Mouse (Mus musculus) kidney, postnatal 0 days (tissue): ENCODE measurements at regions not wholly inside any gene's neighbourhood (a gene's known extent, or its start where the extent isn't known, plus 50 kb on each side); places are given as distances from the start of the nearest gene placed in this dataset.
"Not testable (repeated sequence)": the region's sequence is repeated elsewhere in the genome, so short reads cannot be mapped to it uniquely, and the experiment has no call there.

Experiments used
- ATAC-seq: fragments of 200-750 bp; cut with Nextera tagmentation; replicated peaks from 2 replicates; pipeline ENCODE4 v1.8.0; 2017; ENCODE audit warnings: low read depth, moderate number of reproducible peaks, moderate TSS enrichment, moderate library complexity; ENCODE audit not compliant: low FRiP score
- DNase-seq: peaks from one replicate; pipeline ENCODE4 v3.0.0-alpha.2; 2016; ENCODE audit warnings: low spot score
- H3K27ac ChIP-seq: fragments of 300-500 bp; sonication (generic); 2 replicates; pipeline ENCODE4 v1.5.1; 2014; ENCODE audit warnings: mild to moderate bottlenecking
- H3K27me3 ChIP-seq: fragments of 300-500 bp; sonication (generic); 2 replicates; pipeline ENCODE4 v1.6.1; 2014; ENCODE audit warnings: low read length, mixed read lengths; ENCODE audit not compliant: insufficient read depth
- H3K36me3 ChIP-seq: fragments of 300-500 bp; sonication (generic); 2 replicates; pipeline ENCODE4 v1.6.1; 2014; ENCODE audit warnings: low read length, mixed read lengths; ENCODE audit not compliant: insufficient read depth
- H3K4me1 ChIP-seq: fragments of 300-500 bp; sonication (generic); replicated peaks from 2 replicates; pipeline ENCODE4 v1.6.1; 2014; ENCODE audit warnings: antibody characterized with exemption, low read length, mixed read lengths; ENCODE audit not compliant: insufficient read depth
- H3K4me2 ChIP-seq: fragments of 300-500 bp; sonication (generic); 2 replicates; pipeline ENCODE4 v1.6.1; 2014; ENCODE audit warnings: mild to moderate bottlenecking, low read length, moderate library complexity, mixed read lengths
- H3K4me3 ChIP-seq: fragments of 300-500 bp; sonication (generic); replicated peaks from 2 replicates; pipeline ENCODE4 v1.5.1; 2014; ENCODE audit warnings: low read depth, low read length
- H3K9ac ChIP-seq: fragments of 300-500 bp; sonication (generic); 2 replicates; pipeline ENCODE4 v1.6.1; 2014; ENCODE audit warnings: low read depth, low read length
- H3K9me3 ChIP-seq: fragments of 300-500 bp; sonication (generic); replicated peaks from 2 replicates; pipeline ENCODE4 v1.6.1; 2016; ENCODE audit warnings: low read length, inconsistent platforms, mixed read lengths
- CTCF ChIP-seq: IDR thresholded peaks from 2 replicates; pipeline ENCODE4 v1.5.1; 2016; ENCODE audit warnings: antibody characterized with exemption, low read depth, mild to moderate bottlenecking, moderate library complexity
- WGBS: fragments of 180-500 bp; shearing (Covaris S2); extraction: QIAGEN DNeasy Blood & Tissue Kit; methylation state at CpG from one replicate; pipeline ENCODE4 v1.1.7; 2014; 5-methylcytosine and 5-hydroxymethylcytosine counted together

DNA sequence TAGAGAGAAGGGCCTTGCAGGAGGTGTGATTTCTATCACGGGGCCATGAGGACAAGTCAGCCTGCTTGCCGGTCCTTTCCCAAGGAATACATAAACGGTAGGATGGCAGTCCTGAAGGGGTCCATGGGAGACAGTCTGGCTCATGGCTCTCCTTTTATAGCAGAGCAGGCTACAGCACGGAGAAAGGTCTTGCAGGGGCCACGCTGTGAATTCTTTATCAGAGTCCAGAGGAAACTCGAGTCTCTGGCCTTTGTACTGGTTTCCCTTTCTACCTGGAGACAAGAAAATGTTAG is 1984.0 kb downstream of the 4930444P10Rik start:
- Histone ChIP-seq H3K27ac (no peak overlapping the region), H3K4me3 (no peak overlapping the region), H3K27me3 (no peaks in the 10 kb centered on the region), H3K4me1 (no peaks in the 10 kb centered on the region), H3K9ac (no peak overlapping the region), H3K9me3 (no peaks in the 10 kb centered on the region), H3K4me2 (no peak overlapping the region), H3K36me3 (no peaks in the 10 kb centered on the region)
- ATAC-seq (no peak), DNase-seq (peak; percentile 2)
- WGBS = 8% methylated on average over 6 of the region's 6 CpGs
- no peak for TF ChIP-seq CTCF

- ATAC-seq = no peak
- 58% methylated on average over 7 of the region's 7 CpGs for WGBS
Measured at GRCm38 (mm10) chr1:14108450-14109189, 1984.5 kb downstream of the 4930444P10Rik start.

GRCm38 (mm10) chr1:14105521-14105920 is 1987.6 kb downstream of the 4930444P10Rik start:
- H3K27ac ChIP-seq, H3K9ac ChIP-seq, H3K4me3 ChIP-seq, H3K36me3 ChIP-seq, DNase-seq, H3K4me2 ChIP-seq, H3K4me1 ChIP-seq, H3K9me3 ChIP-seq, H3K27me3 ChIP-seq, ATAC-seq: not testable (repeated sequence)
- WGBS = 91% methylated on average over 6 of the region's 6 CpGs

More at GRCm38 (mm10) chr1:14108450-14109189, 1984.5 kb downstream of the 4930444P10Rik start:
- Histone ChIP-seq H3K27me3 (no peaks in the 10 kb centered on the region), H3K4me2 (no peak overlapping the region), H3K4me3 (no peak overlapping the region), H3K9me3 (no peaks in the 10 kb centered on the region), H3K36me3 (no peaks in the 10 kb centered on the region), H3K4me1 (no peaks in the 10 kb centered on the region), H3K9ac (no peak overlapping the region), H3K27ac (no peak overlapping the region)
- DNase-seq = no peak
- no peak for TF ChIP-seq CTCF

DNA sequence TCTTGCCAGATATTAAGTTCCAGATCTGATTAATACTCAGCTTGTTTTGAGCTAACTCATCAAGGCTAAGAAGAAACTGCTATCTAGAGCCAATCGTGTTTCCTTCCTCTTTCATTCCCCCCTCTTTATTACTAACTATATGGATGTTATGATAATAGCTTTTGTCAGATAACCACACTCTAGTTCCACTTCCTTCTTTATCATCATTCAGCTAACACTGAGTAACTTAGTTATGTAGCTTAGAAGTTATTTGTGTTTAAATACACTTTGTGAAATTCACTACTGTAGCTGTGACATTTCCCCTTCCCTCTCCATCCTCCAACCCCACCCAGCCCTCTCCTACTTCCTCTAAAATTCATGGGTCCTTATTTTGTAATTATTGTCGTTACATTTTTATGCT is 1988.6 kb downstream of the 4930444P10Rik start:
- no peaks in the 10 kb centered on the region for H3K36me3 ChIP-seq
- no peak overlapping the region for H3K4me3 ChIP-seq
- 89% methylated on average over 2 of the region's 2 CpGs for WGBS
- no peaks in the 10 kb centered on the region for H3K9me3 ChIP-seq
- H3K9ac ChIP-seq = no peak overlapping the region
- no peak overlapping the region for H3K27ac ChIP-seq
- H3K4me1 ChIP-seq = no peaks in the 10 kb centered on the region
- ATAC-seq (no peak), DNase-seq (no peak)
- no peak for TF ChIP-seq CTCF
- no peaks in the 10 kb centered on the region for H3K27me3 ChIP-seq
- no peak overlapping the region for H3K4me2 ChIP-seq

- TF ChIP-seq CTCF = no peak
- Histone ChIP-seq H3K4me3 (no peak overlapping the region), H3K9ac (no peak overlapping the region), H3K4me2 (no peak overlapping the region), H3K27me3 (no peaks in the 10 kb centered on the region), H3K36me3 (no peaks in the 10 kb centered on the region), H3K4me1 (no peaks in the 10 kb centered on the region), H3K9me3 (no peaks in the 10 kb centered on the region), H3K27ac (no peak overlapping the region)
- no peak for DNase-seq
- ATAC-seq = no peak
- WGBS = 66% methylated on average over 5 of the region's 5 CpGs
Measured at GRCm38 (mm10) chr1:14099031-14099430, 1994.1 kb downstream of the 4930444P10Rik start.

DNA sequence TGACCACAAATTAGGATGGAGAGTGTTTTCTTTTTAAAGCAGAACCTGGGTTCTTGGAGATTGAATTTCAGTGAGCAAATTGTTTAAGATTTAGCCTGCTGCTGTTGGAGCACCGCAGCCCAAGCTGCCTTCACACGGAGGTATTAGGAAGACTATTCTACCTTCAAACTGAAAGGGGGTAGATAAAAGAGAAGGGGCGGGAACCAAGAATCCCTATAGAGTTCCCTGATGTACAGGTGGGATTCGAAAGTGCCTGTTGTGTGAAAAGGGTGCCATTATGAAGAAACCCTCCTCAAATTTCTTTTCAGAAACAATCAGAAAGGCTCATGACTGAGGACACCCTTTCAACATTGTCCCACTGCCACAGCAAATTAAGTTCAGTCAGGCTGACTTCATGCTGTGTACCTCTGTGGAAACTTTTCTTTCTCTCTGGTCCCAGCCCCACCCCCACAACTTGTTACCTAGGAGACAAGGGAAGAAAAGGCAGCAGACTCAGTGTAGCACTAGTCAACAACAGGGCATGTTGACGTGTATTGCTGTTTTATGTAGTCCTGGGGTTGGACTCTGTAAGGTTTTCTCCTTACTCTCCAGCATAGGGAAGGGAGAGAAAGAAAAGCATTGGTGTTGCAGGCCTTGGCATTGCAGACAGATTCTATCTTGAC is 1995.4 kb downstream of the 4930444P10Rik start:
- Histone ChIP-seq H3K4me1 (no peaks in the 10 kb centered on the region), H3K27me3 (no peaks in the 10 kb centered on the region), H3K9me3 (no peaks in the 10 kb centered on the region), H3K27ac (no peak overlapping the region), H3K4me2 (no peak overlapping the region), H3K4me3 (no peak overlapping the region), H3K9ac (no peak overlapping the region), H3K36me3 (no peaks in the 10 kb centered on the region)
- DNase-seq (no peak), ATAC-seq (no peak)
- TF ChIP-seq CTCF = no peak
- 28% methylated on average over 5 of the region's 5 CpGs for WGBS
